Mouse (Mus musculus) cerebellum, postnatal 10 days (tissue): ENCODE results near the gene Nuak2.

ENCODE experiments used
- DNase-seq, 2 experiments: peaks; one replicate each; pipeline ENCODE4 v3.0.0; 2021; ENCODE audit warnings: mixed read lengths in 2 of 2

Nuak2 gene

DNA sequence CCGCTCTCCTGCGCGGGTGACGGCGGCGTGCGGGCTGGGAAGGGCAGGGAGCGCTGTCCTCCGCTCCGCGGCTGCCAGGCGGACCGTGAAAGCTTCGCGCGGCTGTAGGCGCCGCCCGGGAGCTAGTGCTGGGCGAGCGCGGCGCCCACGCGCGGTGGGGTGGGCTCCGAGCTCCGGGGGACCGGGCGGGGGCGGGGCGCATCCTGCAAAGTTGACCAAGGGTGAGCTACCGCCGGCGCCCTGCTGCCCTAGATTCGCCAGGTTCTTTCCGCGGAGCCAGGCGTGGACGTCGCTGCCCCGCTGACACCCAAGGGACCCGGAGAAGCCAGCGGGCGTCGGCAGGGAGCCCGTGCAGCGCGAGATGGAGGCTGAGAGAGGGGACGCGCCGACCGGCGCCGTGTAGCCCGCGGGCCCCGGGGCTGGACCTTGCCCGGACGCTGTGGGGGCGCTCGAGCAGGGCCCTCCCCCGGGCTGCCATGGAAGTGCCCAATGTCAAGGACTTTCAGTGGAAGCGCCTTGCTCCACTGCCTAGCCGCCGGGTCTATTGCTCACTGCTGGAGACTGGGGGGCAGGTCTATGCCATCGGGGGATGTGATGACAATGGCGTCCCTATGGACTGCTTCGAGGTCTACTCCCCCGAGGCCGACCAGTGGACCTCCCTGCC is 17.0 kb upstream of the Nuak2 start:
- DNase-seq = peak; percentile 65 to 74

- DNase-seq = peak; percentile 71 to 74
Observed at GRCm38 (mm10) chr1:132299744-132300143, 16.2 kb upstream of the Nuak2 start.

GRCm38 (mm10) chr1:132301242-132301641 is 14.7 kb upstream of the Nuak2 start:
- DNase-seq = no peak

DNA sequence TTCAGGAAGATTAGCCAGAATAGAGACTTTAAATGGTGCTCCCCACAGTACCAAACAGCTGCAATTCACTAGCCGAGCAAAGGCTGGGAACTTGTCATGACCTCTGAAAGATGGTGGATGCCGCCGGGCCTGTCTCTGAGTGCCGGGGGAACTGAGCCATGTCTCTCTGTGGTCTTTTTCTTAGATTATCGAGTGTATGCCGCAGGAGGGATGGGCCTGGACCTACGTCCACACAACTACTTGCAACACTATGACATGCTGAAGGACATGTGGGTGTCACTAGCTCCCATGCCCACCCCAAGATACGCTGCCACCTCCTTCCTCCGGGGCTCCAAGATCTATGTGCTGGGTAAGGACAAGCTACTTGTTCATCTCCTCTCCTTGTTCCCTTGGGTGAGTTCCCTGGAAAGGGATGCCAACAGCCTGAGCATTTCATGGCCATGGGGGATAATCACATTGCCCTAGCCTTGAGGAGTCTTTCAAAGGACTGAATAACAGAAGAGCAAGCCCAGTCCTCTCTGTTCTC is 13.5 kb upstream of the Nuak2 start:
- no peak for DNase-seq

DNA sequence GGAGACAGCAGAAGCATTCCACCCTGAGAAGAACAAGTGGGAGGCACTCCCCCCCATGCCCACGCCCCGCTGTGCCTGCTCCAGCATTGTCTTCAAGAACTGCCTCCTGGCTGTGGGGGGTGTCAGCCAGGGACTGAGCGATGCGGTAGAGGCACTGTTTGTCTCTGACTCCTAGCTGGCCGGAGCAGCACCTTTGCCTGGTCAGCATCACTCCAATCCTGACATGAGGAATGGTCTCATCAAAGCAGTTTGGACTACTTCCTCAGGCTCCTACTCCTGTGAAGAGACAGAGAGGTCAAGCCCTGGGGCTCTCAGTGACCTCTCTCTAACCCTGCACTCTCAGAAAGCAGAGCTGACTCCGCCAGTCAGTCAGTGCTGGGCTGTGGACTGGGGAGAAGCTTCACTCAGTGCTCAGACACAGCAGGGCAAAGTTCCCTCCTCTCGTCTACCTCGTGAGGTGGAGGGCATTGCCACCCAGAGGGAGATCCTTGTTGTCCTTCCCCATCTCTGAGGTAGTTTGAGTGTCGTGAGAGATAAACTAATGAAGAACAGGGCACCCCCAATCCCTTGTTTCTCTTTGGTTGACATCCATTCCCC is 11.2 kb upstream of the Nuak2 start:
- DNase-seq = no peak

- DNase-seq = peak; percentile 80 to 82
Observed at GRCm38 (mm10) chr1:132306160-132306559, 9.8 kb upstream of the Nuak2 start.

- no peak for DNase-seq
Observed at GRCm38 (mm10) chr1:132306808-132307207, 9.1 kb upstream of the Nuak2 start.

DNA sequence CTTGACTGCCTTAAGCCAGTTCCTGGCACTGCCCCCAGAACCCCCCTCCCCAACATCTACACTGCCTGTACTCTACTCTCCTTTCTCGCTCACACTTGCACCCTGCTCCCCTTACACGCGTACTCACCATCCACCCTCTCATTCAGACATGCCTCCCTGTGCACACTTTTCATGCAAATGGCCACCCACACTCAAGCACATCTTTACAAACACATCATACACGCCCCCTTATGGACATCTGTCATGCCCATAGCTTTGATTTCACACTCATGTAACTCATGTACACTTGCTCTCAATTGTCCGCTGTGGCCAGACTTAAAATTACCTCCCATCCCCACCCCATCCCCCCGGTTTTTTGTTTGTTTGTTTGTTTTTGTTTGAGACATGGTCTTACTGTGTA is 8.0 kb upstream of the Nuak2 start:
- DNase-seq = no peak

GRCm38 (mm10) chr1:132308674-132309073 is 7.3 kb upstream of the Nuak2 start:
- DNase-seq = peak; percentile 47 to 60

DNA sequence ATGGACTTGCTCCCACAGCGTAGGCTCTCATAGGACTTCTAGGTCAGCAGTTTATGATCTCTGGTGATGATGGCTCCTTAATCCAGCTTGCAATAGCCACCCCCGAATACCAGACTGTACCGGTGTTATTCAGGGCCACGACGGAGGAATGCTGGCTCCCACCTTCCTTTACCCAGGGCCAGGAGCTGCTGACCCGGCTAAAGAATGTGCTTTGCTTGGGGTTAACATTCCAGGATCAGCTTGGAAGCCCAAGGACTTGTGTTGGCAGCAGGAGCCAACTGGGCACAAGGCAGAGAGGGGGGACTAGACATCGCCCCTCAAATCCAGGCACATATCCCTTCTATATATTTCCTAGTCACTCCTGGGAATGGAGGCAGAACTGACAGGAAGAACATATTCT is 5.2 kb upstream of the Nuak2 start:
- DNase-seq = no peak

- DNase-seq = no peak
Observed at GRCm38 (mm10) chr1:132311174-132311859, 4.6 kb upstream of the Nuak2 start.

DNA sequence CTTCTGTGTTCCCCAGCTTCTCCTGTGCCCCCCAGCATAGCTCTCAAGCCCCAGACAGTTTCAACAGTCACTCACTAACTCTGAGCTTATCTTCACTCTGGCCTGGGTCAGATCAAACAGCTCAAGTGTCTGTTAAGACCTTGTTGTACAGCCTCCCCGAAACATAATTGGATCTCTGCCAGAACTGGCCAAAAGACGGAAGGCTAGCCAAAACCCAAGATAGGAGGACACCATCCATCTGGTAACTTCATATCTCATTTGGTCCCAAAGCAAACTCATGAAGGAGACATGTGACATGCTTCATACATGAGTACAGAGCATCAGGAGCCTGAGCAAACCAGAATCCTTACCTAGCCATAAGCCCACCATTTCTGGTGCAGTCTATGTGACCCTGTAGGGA is 3.9 kb upstream of the Nuak2 start:
- DNase-seq = peak in 1 of 2 experiments; percentile 58

GRCm38 (mm10) chr1:132312703-132313102 is 3.2 kb upstream of the Nuak2 start:
- DNase-seq = peak; percentile 79 to 85

DNA sequence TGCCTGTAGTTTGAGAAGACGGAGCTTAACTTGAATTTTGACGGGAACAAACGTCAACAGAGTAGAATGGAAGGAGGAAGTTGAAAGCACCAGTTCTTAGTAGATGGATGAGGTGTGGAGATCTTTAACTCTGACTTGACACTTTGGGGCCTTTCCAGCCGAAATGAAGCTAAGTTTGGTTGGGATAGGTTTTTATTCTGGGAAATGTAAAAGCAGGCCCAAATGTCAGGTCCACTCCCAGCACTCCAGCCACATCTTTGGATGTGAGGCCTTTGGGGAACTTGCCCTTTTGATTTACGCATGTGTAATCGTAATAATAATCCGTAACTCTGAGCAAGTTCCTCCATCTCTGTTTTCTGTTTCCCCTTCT is 684 bp downstream of the Nuak2 start:
- no peak for DNase-seq

GRCm38 (mm10) chr1:132317413-132317812 is 1.5 kb downstream of the Nuak2 start:
- DNase-seq = peak in 1 of 2 experiments; percentile 48

DNA sequence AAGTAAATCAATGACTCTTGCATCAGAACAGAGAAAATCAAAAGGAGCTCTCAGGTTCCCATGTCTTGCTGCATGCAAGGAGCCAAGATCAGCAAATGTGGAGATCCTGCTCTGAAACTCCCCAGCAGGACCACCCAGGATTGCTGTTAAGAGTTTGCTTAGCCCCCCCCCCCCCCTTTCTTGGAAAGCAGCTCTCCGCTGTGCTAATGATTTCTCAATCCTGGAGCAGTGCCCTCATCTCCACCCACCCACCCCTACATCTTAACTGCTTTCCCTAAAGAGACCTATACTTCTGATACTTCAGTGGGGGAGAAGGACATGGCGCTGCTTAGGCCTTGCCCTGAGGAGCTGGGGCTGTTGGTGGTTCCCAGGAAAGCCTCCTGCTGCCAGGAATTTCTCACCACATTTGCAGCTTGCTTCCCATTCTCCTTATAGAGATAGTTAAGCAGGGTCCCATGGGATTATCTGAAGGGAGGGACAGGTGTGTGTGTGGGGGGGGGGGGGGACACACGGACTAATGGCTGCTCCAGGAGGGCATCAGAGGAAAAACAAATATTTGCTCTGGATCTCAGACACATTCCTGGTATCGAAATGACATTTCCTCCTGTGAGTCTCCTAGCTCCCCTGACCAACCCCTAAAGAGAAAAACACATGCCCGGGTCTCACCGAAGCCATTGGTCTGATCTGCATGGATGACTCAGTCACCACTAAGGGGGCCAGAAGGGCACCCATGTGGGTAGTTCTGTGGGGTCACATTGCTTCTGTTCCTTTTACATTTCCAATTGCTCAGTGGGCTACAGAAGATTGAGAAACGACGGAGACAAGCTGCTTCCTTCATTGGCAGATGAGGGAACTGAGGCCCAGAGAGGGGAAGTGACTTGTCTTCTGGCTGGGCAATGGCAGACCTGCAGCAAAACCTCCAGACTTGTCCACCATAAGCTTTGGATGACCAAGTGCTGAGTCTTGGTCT is 2.3 kb downstream of the Nuak2 start:
- no peak for DNase-seq

DNA sequence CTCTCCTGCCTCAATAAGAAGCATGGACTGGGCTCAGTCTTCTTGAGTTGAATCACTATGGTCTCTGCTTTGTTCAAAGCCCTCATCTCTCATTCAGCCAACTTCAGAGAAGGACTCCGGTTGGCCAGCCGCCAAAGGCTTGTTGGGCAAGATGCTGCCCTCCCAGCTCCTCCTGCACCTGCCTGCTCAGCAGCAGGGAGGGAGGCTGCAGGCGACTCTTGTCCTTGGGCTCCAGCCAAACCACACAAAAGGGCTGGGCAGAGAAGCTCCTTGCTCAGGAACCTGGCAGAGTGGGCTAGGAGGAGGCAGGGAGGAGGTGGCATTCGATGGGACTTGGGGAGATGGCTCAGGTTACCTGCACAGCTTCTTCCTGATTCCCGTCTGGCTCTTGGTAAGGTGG is 3.3 kb downstream of the Nuak2 start:
- peak; percentile 89 to 95 for DNase-seq

DNA sequence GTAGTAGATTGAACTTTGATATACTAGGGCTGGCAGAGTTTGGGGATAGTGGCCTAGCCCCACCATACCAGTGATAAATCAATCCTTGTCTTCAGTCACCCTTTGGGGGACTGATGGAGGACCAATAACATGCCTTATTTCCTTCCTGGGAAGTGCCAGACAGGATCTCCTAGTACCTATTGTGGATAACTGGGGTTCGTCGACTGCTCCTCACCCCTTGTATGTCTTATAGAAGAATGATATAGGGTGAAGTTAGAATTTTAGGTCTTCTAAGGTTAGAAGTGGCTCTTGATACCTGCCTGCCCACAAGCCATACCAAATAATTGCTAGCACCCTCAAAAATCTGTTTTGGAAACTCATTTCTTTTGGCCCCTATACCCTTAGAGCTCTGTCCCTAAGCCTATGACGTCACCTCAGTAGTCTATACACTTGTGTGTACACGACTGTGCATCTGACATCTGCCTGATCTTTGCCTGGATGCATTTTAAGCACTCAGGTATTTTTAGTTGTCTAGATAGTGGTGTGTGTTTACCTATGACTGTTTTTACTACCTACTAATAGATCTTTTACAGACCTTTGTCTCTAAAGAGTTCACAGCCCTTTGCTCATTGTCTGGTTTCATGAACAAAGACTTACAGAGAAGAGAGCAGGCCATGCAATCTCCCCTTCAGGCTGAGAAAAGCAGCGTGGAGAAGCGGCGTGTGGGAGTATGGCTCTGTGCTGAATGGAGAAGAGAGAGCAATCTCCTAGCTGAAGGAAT is 6.1 kb downstream of the Nuak2 start:
- peak in 1 of 2 experiments; percentile 42 for DNase-seq

DNA sequence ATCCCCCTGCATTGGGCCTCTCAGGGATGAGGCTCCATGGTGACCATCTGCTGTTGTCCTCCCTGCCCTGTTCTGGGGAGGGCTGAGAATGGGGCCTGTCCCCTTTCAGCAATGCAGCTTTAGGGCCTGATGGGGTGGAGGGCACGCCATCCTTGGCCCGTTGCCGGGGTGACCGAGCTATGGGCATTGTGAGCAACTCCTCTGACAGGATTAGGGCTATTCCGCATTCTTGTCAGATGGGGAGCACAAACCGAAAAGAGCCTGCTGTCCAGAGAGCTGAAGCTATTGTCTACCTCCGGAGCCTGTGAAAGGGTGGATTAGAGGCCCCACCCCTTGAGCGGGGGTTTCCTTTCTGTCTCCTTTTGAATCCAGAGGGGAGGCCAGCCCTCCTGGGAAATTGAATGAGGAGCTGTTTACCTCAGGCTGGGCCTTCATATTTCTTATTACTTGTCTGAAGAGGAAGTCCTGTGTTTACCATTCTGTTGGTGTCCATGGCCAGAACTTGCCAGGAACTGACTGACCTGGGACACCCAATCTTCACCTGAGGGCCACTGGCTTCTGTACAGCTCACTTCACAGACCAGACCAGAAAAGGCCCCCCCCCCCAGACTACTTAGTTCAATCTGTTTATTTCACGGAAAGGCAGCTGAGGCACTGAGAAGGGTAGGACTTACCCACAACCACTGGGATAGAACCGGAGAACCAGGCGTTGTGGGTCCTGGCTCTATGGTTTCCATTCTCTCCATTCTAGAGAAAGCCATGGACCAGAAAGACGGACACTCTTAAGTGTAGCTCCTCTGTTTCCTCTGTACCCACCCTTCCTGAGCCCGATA is 7.0 kb downstream of the Nuak2 start:
- peak; percentile 81 to 86 for DNase-seq

GRCm38 (mm10) chr1:132326777-132327176 is 10.9 kb downstream of the Nuak2 start:
- peak; percentile 86 to 91 for DNase-seq

- DNase-seq = no peak
Observed at GRCm38 (mm10) chr1:132327477-132327876, 11.6 kb downstream of the Nuak2 start.
